Mouse (Mus musculus) granulocyte monocyte progenitor cell, adult 5-6 weeks (primary cell): ENCODE results near the gene Siah1a. TPM values are rescaled to one million over a fixed set of nuclear protein-coding genes. Genes with fewer than 3 reads are reported as not detected.

Source experiments
- ATAC-seq: replicated peaks from 2 replicates; pipeline ENCODE4 v1.8.0; 2016; ENCODE audit warnings: mild to moderate bottlenecking, moderate TSS enrichment, inconsistent platforms; ENCODE audit not compliant: poor library complexity, severe bottlenecking
- total RNA-seq, 2 experiments: library from RNA; stranded (forward) in 1 of 2; stranded (reverse) in 1 of 2; fragments of 200-712, 200-1000 nt in 1 of 2; fragments of >200 nt in 1 of 2; fragmentation: Nextera tagmentation in 1 of 2; gene quantifications; 2 replicates each; pipeline ENCODE4 v1.2.3; 2014 to 2017

Gene Siah1a
- total RNA-seq, 2 experiments from 2014 or later: 8.1 to 14.5 TPM

GRCm38 (mm10) chr8:86707873-86708272, 37.9 kb downstream of the Siah1a start:
- peak; percentile 82 for ATAC-seq

GRCm38 (mm10) chr8:86706756-86707155, 39.0 kb downstream of the Siah1a start:
- no peak for ATAC-seq

DNA sequence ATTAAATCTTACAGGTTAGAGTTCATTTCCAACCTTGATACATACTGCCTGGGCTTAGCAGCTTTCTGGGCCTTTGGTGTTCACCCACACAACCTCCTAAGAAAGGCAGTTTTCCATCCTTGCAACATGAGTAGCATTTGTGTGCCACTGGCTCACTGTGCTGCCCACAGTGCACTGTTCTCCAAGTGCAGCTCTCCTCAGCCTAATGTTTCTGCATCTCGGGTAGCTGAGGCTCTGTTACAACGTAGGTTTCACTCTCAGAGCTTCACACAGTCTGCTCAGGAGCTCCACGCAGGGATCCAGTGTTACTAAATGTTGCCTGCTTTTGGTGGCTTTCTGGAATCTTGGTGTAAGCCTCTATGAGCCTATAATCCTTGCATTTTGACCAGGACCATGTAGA, 40.4 kb downstream of the Siah1a start:
- no peak for ATAC-seq

DNA sequence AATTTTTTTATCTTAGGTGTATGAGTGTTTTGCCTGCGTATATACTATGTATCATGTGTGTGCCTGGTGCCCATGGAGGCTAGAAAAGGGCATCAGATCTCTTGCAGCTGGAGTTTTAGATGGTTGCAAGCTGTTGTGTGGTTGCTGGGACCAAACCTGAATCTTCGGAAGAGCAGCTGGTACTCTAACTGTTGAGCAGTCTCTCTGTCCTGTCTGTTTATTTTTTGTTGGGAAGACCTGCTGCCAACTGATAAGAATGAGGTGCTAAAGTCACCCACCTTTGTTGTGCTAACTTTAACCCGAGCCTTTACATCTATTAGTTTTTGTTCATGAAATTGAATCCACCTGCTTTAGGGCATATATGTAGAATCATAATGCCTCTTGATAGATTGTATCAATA, 43.3 kb downstream of the Siah1a start:
- no peak for ATAC-seq

GRCm38 (mm10) chr8:86699471-86699870, 46.3 kb downstream of the Siah1a start:
- peak; percentile 68 for ATAC-seq

- ATAC-seq: no peak
Measured at GRCm38 (mm10) chr8:86698811-86699421, 46.8 kb downstream of the Siah1a start.

- no peak for ATAC-seq
Measured at GRCm38 (mm10) chr8:86695703-86696102, 50.0 kb downstream of the Siah1a start.

DNA sequence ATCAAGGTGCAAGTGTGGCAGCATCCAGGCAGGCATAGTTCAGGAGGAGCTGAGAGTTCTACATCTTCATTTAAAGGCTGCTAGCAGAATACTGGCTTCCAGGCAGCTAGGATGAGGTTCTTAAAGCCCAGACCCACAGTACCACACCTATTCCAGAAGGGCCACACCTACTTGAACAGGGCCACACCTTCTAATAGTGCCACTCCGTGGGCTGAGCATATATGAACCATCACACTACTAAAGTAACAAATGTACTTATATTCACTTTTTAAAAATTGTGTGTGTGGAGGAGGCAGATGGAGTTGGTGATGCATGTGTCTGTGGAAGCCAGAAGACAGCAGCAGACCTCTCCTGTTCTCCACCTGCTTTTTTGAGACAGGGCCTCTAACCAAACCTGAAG, 51.7 kb downstream of the Siah1a start:
- no peak for ATAC-seq

GRCm38 (mm10) chr8:86692107-86692506, 53.6 kb downstream of the Siah1a start:
- ATAC-seq: no peak

DNA sequence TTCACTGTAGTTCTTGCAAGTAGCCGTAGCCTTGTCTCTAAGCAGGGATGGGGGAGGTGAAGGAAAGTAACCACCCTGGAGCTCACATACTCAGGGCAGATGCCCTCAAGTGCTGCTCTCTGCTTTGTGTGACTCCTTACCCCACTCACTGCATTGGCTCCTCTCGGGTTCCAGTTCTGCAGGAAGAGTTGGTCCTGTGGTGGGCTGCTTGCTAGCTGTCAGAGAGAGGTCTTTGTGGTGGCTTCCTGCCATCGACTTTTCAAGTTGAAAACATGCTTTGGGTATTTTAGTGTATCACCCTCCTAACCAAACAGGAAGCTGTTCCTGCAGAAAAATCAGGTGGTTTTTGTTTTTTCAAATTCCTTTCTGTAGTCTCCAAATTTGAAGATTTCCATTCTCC, 59.1 kb downstream of the Siah1a start:
- no peak for ATAC-seq

Other genes starting within 250 kb of the Siah1a start
- not detected in 2 replicates for gene Abcc12, start 165.2 kb downstream of the Siah1a start, total RNA-seq (2014; fragmentation: Nextera tagmentation)
- not detected in 2 replicates for gene Abcc12, start 165.2 kb downstream of the Siah1a start, total RNA-seq (2017)
- gene Lonp2, start 121.9 kb downstream of the Siah1a start, total RNA-seq (2014; fragmentation: Nextera tagmentation): 29.4 and 31.9 TPM in 2 replicates
- gene Lonp2, start 121.9 kb downstream of the Siah1a start, total RNA-seq (2017): 41.1 and 44.9 TPM in 2 replicates
- gene Gm10638, start 235 bp downstream of the Siah1a start, total RNA-seq (2014; fragmentation: Nextera tagmentation): not detected in 2 replicates
- 0.36 TPM in 1 of 2 replicates, not detected in the other for gene Gm10638, start 235 bp downstream of the Siah1a start, total RNA-seq (2017)
- 19.3 and 26.1 TPM in 2 replicates for gene N4bp1, start 139.3 kb upstream of the Siah1a start, total RNA-seq (2014; fragmentation: Nextera tagmentation)
- gene N4bp1, start 139.3 kb upstream of the Siah1a start, total RNA-seq (2017): 18.1 and 19.1 TPM in 2 replicates